Mouse (Mus musculus): Measurements from ENCODE around the gene Grk2.

The Grk2 gene

DNA sequence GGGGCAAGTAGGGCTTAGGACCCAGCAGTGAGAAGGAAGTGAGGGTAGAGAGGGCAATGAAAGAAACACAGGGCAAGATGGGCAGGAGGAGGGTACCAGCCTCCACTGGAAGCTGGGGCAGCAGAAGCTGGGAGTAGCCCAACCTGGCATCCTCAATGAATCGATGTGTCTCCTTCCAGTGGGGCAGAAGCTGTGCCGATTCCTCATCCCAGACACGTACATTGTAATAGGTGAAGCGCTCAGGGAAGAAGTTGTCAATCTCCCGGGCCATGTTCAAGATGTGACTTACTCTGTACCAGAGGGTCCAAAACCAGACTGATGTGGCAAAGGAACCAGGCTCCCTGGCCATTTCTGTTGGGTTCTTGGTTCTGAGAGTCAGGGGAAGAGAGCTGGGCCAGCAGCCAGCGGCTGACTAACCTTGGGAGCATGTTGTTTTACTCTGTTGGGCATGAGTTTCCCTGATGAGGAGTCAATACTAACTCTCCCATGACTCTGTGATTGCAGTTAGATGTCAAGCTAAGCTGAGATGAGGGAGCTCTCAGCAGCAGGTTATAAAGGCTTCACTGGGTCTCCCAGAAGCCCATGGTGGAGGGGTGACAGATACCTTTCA, 41.7 kb downstream of the Grk2 start:
- no peak for TF ChIP-seq GATA4 (IDR thresholded peaks at IDR 0.05; ENCODE audit: insufficient replicate concordance, low read length)

DNA sequence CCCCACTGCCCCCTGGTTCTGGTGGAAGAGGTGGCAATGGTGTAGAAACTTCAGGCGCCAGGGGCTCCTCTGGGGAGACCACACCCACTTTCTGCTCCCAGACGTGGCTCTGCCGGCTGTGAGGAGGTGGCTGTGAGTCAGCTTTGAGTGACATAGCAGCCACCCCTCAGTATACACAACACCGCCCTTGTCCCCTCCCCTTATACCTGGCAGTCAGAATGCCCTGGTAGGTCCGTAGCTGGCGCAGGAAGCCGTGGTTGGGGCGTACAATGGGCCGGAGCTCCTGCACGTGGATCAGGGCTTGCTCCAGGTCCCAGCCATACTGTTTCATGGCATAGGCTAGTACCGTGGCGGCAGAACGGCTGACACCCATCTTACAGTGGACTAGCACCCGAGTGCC, 42.3 kb downstream of the Grk2 start:
- TF ChIP-seq GATA4 (IDR thresholded peaks at IDR 0.05; ENCODE audit: insufficient replicate concordance, low read length) = no peak

DNA sequence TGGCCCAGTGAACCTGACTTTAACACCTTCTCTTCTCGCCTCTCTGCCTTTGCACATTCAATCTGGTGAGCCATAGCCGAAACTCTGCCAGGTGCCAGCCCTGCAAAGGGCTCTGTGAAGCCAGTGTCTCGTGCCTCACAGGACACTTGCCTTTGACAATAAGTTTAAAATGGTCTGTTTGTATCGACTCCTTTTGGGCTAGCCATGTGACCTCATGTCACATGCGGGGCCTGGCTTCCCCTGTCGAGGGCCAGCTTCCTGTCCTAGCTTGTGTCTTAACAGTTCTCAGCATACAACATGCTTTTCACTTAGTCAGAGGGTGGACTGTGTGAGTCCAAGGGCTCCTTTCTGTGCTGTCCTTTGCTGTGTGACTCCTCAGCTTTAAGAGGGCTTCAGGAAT, 43.3 kb downstream of the Grk2 start:
- TF ChIP-seq GATA4 (IDR thresholded peaks at IDR 0.05; ENCODE audit: insufficient replicate concordance, low read length) = no peak

DNA sequence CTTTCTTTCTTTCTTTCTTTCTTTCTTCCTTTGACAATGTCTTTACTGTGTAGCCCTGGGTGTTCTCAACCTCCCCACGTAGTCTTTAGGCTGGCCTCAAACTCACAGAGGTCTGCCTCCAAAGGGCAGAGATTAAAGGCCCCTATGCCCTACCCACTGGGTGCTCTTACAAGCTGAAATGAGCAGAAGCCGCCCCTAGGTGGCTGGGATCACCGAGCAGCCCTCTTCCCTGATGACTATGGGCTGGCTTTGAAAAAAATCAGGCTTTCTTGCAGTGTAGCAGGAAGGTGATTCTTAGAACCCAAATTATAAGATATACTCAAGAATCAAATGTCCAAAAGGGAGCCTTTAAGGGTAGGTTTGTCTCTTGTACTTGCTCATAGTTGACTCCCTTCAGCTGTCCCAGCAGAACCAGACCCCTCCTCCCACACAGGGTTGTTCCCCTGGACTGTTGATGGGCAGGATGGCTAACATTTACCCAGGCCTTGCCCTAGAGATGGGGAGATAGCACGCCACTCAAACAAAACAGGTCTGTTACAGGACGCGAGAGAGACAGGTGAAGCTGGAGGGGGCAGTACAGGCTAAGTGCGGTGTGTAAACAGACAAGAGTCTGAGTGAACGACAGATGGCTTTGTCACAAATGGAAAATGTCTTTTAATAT, 44.9 kb downstream of the Grk2 start:
- no peak for TF ChIP-seq GATA4 (IDR thresholded peaks at IDR 0.05; ENCODE audit: insufficient replicate concordance, low read length)

DNA sequence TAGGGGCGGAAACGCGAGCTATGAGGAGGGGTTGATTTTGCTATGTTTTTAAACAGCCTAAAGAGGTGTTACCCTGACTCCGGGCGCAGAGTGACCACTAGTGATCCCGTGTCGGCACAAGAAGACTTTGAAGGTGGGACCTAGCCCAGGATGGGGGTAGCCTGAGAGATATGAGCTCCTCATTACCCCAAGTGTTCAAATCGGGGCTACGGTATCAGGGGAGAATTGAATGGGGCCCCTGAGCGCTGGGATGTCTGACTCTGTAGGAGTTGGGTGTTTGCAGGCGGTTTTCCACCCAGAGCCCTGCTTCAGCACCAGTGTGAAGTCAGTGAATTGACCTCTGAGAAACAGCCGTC, 48.1 kb downstream of the Grk2 start:
- TF ChIP-seq GATA4 (IDR thresholded peaks at IDR 0.05; ENCODE audit: insufficient replicate concordance, low read length) = no peak

DNA sequence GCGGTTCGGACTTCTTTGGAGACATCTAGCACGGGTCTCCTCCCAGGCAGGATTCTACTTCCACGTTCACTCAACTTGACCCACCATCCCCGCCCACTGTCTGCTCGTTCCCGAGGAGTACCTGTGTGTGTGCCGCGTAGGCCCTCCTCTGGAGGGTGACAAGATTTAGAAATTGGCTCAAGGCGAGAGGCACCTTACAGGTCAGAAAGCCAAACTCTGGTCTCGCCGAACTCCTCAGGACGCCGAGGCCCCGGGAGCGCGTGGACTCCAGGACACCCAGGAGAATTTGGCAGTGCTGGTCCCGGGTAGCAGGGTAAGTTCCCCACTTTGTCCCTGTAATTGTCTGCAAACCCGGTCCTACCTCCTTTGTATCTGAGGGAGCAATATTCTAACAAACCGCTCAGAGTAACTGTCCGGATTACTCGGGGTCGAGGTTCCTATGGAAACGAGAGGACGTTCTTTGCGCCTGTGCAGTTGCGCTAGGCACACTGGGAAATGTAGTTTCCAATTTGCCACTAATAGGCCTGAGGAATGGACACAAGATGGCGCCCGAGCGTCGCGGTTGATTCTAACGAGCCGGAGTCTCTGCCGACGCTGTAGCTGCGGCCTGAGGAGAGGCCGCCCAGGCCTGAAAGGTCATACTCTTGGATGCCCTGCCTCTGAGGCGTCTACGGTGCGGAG, 48.7 kb downstream of the Grk2 start:
- no peak for TF ChIP-seq GATA4 (IDR thresholded peaks at IDR 0.05; ENCODE audit: insufficient replicate concordance, low read length)

DNA sequence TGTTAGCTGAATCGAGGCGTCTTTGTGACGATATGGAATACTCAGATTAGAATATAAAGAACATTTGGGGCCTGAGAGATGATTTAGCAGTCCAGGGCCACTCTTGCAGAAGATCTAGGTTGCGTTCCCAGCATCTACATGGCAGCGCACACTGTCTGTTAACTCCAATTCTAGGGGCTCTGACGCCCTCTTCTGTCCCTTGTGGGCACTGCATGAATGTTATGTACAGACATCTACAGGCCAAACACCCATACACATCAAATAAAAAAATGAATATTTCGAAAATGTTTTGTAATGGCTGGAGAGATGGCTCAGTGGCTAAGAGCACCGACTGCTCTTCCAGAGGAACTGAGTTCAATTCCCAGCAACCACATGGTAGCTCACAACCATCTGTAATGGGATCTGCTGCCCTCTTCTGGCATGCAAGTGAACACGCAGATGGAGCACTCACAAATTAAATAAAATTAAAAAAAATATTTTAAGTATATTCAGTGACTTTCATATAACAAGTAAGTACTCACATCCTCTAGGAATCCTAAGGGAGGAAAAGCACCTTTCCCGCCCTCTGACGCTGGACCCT, 50.3 kb downstream of the Grk2 start:
- no peak for TF ChIP-seq GATA4 (IDR thresholded peaks at IDR 0.05; ENCODE audit: insufficient replicate concordance, low read length)

DNA sequence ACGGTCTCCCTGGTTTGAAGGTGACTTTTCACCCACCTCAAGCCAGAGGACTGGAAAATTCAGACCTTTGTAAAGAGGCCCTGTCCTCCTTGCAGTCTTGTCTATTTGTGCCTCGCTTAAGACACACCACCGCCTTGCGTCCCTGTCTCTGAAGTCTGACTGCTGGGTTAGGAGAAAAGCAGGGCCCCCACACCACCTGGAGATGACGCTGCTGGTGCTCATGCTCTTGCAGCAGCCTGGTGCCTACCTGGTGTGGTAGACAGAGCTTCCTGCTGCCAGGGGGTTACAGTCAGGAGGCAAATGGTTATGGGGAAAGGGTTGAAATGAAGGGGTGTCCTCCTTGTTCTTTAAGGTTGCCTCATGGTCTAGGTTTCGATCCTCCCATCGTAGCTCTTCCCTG, 51.8 kb downstream of the Grk2 start:
- no peak for TF ChIP-seq GATA4 (IDR thresholded peaks at IDR 0.05; ENCODE audit: insufficient replicate concordance, low read length)

DNA sequence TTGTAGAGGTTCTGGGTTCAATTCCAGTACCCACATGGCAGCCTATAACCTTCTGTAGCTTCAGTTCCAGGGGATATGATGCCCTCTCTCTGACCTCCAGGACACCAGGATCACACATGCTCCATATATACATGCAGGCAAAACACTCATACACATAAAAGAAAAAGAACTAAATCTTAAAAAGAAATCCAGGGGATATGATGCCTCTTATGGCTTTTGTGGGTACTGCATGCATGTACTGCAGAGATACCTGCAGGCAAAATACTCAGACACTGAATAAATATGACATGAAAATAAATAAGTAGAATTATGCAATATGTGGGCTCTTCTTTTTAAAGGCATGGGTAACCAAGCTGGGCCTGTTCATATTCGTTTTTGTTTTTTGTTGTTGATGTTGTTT, 59.0 kb downstream of the Grk2 start:
- no peak for TF ChIP-seq GATA4 (IDR thresholded peaks at IDR 0.05; ENCODE audit: insufficient replicate concordance, low read length)

DNA sequence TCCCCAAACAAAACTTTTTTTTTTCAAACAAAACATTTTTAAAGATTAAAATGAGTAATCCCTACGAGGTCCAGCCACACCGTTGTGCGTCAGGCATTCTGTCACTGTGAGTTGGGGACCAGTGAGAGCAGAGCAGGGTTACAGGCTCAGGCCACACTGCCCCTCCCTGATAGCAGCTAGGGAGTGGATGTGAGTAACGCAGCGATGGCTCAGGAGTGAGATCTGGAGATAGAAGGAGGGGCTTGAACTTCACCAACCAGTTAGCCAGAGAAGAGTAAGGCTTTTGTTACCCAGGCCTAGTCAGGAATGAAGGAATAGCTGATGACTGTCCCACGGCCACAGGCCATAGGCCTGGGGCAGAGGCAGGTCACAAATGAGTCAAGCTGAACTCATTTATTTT, 61.2 kb downstream of the Grk2 start:
- no peak for TF ChIP-seq GATA4 (IDR thresholded peaks at IDR 0.05; ENCODE audit: insufficient replicate concordance, low read length)

DNA sequence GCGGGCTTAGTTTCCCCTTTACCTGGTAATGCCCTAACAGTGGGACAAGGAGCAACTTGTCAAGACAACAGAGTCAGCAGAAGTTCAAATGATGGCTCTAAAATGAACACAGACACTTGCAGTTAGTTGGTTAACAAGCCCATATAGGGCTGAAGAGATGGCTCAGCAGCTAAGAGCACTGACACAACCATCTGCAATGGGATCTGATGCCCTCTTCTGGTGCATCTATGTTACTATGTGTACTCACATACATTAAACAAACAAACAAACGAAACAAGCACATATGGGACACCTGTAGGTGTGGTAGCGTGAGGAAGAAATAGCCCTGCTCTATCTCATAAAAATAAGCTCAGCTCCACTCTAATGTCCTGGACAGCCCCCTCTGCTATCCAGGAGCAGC, 63.6 kb downstream of the Grk2 start:
- TF ChIP-seq GATA4 (IDR thresholded peaks at IDR 0.05; ENCODE audit: insufficient replicate concordance, low read length) = no peak

DNA sequence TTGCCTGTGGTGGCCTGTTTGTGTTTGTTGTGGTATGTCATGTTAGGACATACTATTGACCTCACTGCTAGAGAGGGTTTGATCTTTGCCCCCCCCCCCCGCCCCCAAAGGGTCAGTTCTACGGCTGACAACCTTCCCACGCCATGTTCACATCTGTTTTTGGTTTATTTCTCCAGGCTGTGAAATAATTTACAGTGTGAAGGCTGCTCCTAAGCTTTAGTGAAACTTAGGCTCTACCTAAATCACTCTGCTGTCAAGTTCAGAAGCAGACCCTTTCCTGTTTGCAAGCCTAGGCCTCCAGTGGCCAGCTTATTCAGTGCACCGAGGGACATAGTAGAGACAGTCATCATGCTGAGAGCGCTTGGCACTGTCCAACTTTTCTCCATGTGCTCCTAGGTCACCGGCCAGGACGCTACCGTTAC, 65.8 kb downstream of the Grk2 start:
- TF ChIP-seq GATA4 (IDR thresholded peaks at IDR 0.05; ENCODE audit: insufficient replicate concordance, low read length) = no peak

Measured in liver, adult (tissue).